Mouse (Mus musculus): ENCODE data around the gene Exosc2. TPM values are rescaled to one million over a fixed set of nuclear protein-coding genes. Genes with fewer than 3 reads are reported as not detected.

Exosc2 gene
- total RNA-seq (2023) = 57.5 TPM

GRCm38 (mm10) chr2:31670551-31671035 lies at the start of gene Exosc2:
Gene Exosc2, plus strand, starts transcription at chr2:31670715.

GRCm38 (mm10) chr2:31639901-31640608 lies 30.5 kb upstream of the Exosc2 start, which contains the start of gene Prdm12:
Gene Prdm12, plus strand, starts transcription at chr2:31640037.

DNA sequence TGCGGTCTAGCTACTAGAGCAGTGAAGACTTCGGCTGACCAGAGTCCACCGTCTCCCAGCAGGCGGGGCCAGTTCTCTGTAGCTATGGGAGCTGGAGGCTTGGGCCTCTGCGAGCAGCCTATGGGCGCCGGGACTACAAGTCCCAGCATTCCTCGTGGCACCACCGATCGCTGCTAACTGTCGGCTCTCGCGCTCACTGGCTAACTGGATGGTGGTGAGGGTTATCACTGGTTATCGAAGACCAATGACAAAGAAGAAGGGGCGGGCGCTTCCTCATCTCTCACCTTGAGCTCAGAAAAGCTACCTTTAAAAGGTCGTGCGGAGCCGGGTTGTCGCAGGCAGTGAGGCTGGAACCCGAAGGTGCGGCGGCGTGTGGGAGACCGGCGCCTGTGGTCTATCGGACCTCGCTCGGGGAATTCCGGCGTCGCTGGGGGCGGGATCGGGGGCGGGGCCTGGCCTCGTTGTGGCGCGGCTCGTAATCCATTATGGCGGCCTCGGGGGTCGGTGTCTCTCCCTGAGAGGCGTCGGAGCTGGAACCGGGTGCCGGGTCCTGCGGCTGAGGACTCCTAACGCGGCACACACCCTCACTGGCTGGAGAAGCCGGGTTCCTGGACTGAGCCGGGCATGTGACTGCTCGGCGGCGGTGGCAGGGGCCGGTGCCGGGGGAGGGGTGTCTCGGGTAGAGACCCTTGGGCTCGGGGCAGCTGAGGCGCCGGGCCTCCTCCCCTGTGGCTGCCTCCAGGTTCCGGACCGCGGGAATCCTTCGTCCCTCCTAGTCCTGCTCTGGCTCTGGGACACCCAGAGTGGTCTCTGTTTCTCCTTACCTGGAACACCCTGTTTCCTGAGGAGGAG lies 17.8 kb downstream of the Exosc2 start, which contains the start of gene Abl1:
Abl1 (plus strand) TSS at position 303 of the 852 bp plus-strand sequence.

Other genes with a start within 250 kb of the Exosc2 start
- 135 TPM for gene Ass1, start 200.5 kb upstream of the Exosc2 start, total RNA-seq (2023)
- gene Fubp3, start 98.1 kb upstream of the Exosc2 start, total RNA-seq (2023) = 14.3 TPM
- gene Prdm12, start 30.7 kb upstream of the Exosc2 start, total RNA-seq (2023) = not detected
- gene Abl1, start 17.7 kb downstream of the Exosc2 start, total RNA-seq (2023) = 80.3 TPM
- gene Qrfp, start 139.9 kb downstream of the Exosc2 start, total RNA-seq (2023) = 1.9 TPM
- 0.47 TPM for gene Fibcd1, start 175.3 kb downstream of the Exosc2 start, total RNA-seq (2023)
- gene Lamc3, start 216.6 kb downstream of the Exosc2 start, total RNA-seq (2023) = not detected